Mouse (Mus musculus): Measurements from ENCODE around the gene Bub1. TPM values are rescaled to one million over a fixed set of nuclear protein-coding genes. Genes with fewer than 3 reads are reported as not detected.

The Bub1 gene
- 38.3 and 39.7 TPM in 2 replicates for polyA plus RNA-seq (2015; fragmentation: Nextera tagmentation; extraction: Ambion mirVana)

GRCm38 (mm10) chr2:127831401-127832102 is at the start of gene Bub1:
TSS of gene Bub1 (minus strand) at chr2:127831865.
- peak within 1 kb of the TSS; percentile 59 for H3K4me2 ChIP-seq (ENCODE audit: low read depth, low read length)
- peak within 1 kb of the TSS; percentile 70 for H3K9ac ChIP-seq (ENCODE audit: low read length)
- under 1% methylated on average over 56 of the region's 56 CpGs for WGBS
- H3K4me3 ChIP-seq (replicated peaks; ENCODE audit: low read length): peak within 1 kb of the TSS; percentile 55
- H3K4me1 ChIP-seq (ENCODE audit: control insufficient read depth, insufficient read depth, low read length): peaks cover 5% of the 10 kb centered on the region; the same call in 1 of the 2 replicates
- H3K27me3 ChIP-seq (ENCODE audit: control insufficient read depth, insufficient read depth, low read length): no peaks in the 10 kb centered on the region
- ATAC-seq (ENCODE audit: insufficient read depth, low FRiP score): peak; percentile 99
- H3K9me3 ChIP-seq (replicated peaks; ENCODE audit: control insufficient read depth, low read length): no peaks in the 10 kb centered on the region
- no peak within 1 kb of the TSS for H3K27ac ChIP-seq (ENCODE audit: low read length)
- H3K36me3 ChIP-seq (ENCODE audit: control insufficient read depth, insufficient read depth, low read length): no peaks in the 10 kb centered on the region

- ATAC-seq (ENCODE audit: insufficient read depth, low FRiP score): no peak
- H3K9ac ChIP-seq (ENCODE audit: low read length): no peak overlapping the region
- H3K27ac ChIP-seq (ENCODE audit: low read length): no peak overlapping the region
- no peak overlapping the region for H3K4me2 ChIP-seq (ENCODE audit: low read depth, low read length)
- H3K4me3 ChIP-seq (replicated peaks; ENCODE audit: low read length): no peak overlapping the region
- H3K9me3 ChIP-seq (replicated peaks; ENCODE audit: control insufficient read depth, low read length): no peaks in the 10 kb centered on the region
- H3K36me3 ChIP-seq (ENCODE audit: control insufficient read depth, insufficient read depth, low read length): no peaks in the 10 kb centered on the region
- H3K27me3 ChIP-seq (ENCODE audit: control insufficient read depth, insufficient read depth, low read length): no peaks in the 10 kb centered on the region
- 0 out of 2 replicates have a peak, but pooled peaks cover 3% of the 10 kb centered on the region for H3K4me1 ChIP-seq (ENCODE audit: control insufficient read depth, insufficient read depth, low read length)
- 46% methylated on average over 5 of the region's 5 CpGs for whole genome bisulfite sequencing
Observed at GRCm38 (mm10) chr2:127881063-127881462, 49.4 kb upstream of the Bub1 start.

GRCm38 (mm10) chr2:127864381-127864780 is 32.7 kb upstream of the Bub1 start:
- H3K9me3 ChIP-seq (replicated peaks; ENCODE audit: control insufficient read depth, low read length): no peaks in the 10 kb centered on the region
- WGBS: 74% methylated on average over 4 of the region's 4 CpGs

GRCm38 (mm10) chr2:127854332-127854991 is 22.8 kb upstream of the Bub1 start:
- H3K4me1 ChIP-seq (ENCODE audit: control insufficient read depth, insufficient read depth, low read length): no peaks in the 10 kb centered on the region
- WGBS: 57% methylated on average over 2 of the region's 4 CpGs
- H3K9ac ChIP-seq (ENCODE audit: low read length): no peak overlapping the region
- no peak overlapping the region for H3K4me3 ChIP-seq (replicated peaks; ENCODE audit: low read length)
- no peak overlapping the region for H3K27ac ChIP-seq (ENCODE audit: low read length)
- H3K4me2 ChIP-seq (ENCODE audit: low read depth, low read length): no peak overlapping the region
- no peaks in the 10 kb centered on the region for H3K36me3 ChIP-seq (ENCODE audit: control insufficient read depth, insufficient read depth, low read length)
- ATAC-seq (ENCODE audit: insufficient read depth, low FRiP score): peak; percentile 88
- no peaks in the 10 kb centered on the region for H3K27me3 ChIP-seq (ENCODE audit: control insufficient read depth, insufficient read depth, low read length)
- no peaks in the 10 kb centered on the region for H3K9me3 ChIP-seq (replicated peaks; ENCODE audit: control insufficient read depth, low read length)

More at GRCm38 (mm10) chr2:127864381-127864780, 32.7 kb upstream of the Bub1 start:
- no peak overlapping the region for H3K4me3 ChIP-seq (replicated peaks; ENCODE audit: low read length)
- no peak for ATAC-seq (ENCODE audit: insufficient read depth, low FRiP score)
- H3K27me3 ChIP-seq (ENCODE audit: control insufficient read depth, insufficient read depth, low read length): no peaks in the 10 kb centered on the region
- no peak overlapping the region for H3K4me2 ChIP-seq (ENCODE audit: low read depth, low read length)
- H3K4me1 ChIP-seq (ENCODE audit: control insufficient read depth, insufficient read depth, low read length): no peaks in the 10 kb centered on the region
- no peak overlapping the region for H3K9ac ChIP-seq (ENCODE audit: low read length)
- no peak overlapping the region for H3K27ac ChIP-seq (ENCODE audit: low read length)
- no peaks in the 10 kb centered on the region for H3K36me3 ChIP-seq (ENCODE audit: control insufficient read depth, insufficient read depth, low read length)

- H3K4me1 ChIP-seq (ENCODE audit: control insufficient read depth, insufficient read depth, low read length): 0 out of 2 replicates have a peak, but pooled peaks cover 4% of the 10 kb centered on the region
- H3K36me3 ChIP-seq (ENCODE audit: control insufficient read depth, insufficient read depth, low read length): no peaks in the 10 kb centered on the region
- no peak overlapping the region for H3K4me3 ChIP-seq (replicated peaks; ENCODE audit: low read length)
- ATAC-seq (ENCODE audit: insufficient read depth, low FRiP score): no peak
- 63% methylated on average over 2 of the region's 2 CpGs for WGBS
- no peak overlapping the region for H3K9ac ChIP-seq (ENCODE audit: low read length)
- H3K27ac ChIP-seq (ENCODE audit: low read length): no peak overlapping the region
- no peak overlapping the region for H3K4me2 ChIP-seq (ENCODE audit: low read depth, low read length)
- no peaks in the 10 kb centered on the region for H3K27me3 ChIP-seq (ENCODE audit: control insufficient read depth, insufficient read depth, low read length)
- no peaks in the 10 kb centered on the region for H3K9me3 ChIP-seq (replicated peaks; ENCODE audit: control insufficient read depth, low read length)
Observed at GRCm38 (mm10) chr2:127850371-127850770, 18.7 kb upstream of the Bub1 start.

GRCm38 (mm10) chr2:127846571-127846970 is 14.9 kb upstream of the Bub1 start:
- 30% methylated on average over 1 of the region's 1 CpGs for WGBS
- no peaks in the 10 kb centered on the region for H3K27me3 ChIP-seq (ENCODE audit: control insufficient read depth, insufficient read depth, low read length)
- no peak overlapping the region for H3K4me3 ChIP-seq (replicated peaks; ENCODE audit: low read length)
- no peak overlapping the region for H3K4me2 ChIP-seq (ENCODE audit: low read depth, low read length)
- 0 out of 2 replicates have a peak, but pooled peaks cover 4% of the 10 kb centered on the region for H3K4me1 ChIP-seq (ENCODE audit: control insufficient read depth, insufficient read depth, low read length)
- H3K9ac ChIP-seq (ENCODE audit: low read length): no peak overlapping the region
- H3K9me3 ChIP-seq (replicated peaks; ENCODE audit: control insufficient read depth, low read length): no peaks in the 10 kb centered on the region
- H3K27ac ChIP-seq (ENCODE audit: low read length): no peak overlapping the region
- H3K36me3 ChIP-seq (ENCODE audit: control insufficient read depth, insufficient read depth, low read length): no peaks in the 10 kb centered on the region
- ATAC-seq (ENCODE audit: insufficient read depth, low FRiP score): no peak

GRCm38 (mm10) chr2:127846008-127846407 is 14.3 kb upstream of the Bub1 start:
- Histone ChIP-seq H3K4me1 (ENCODE audit: control insufficient read depth, insufficient read depth, low read length) (0 out of 2 replicates have a peak, but pooled peaks cover 4% of the 10 kb centered on the region), H3K27me3 (ENCODE audit: control insufficient read depth, insufficient read depth, low read length) (no peaks in the 10 kb centered on the region), H3K9ac (ENCODE audit: low read length) (no peak overlapping the region), H3K4me2 (ENCODE audit: low read depth, low read length) (no peak overlapping the region), H3K9me3 (replicated peaks; ENCODE audit: control insufficient read depth, low read length) (no peaks in the 10 kb centered on the region), H3K4me3 (replicated peaks; ENCODE audit: low read length) (no peak overlapping the region), H3K27ac (ENCODE audit: low read length) (no peak overlapping the region), H3K36me3 (ENCODE audit: control insufficient read depth, insufficient read depth, low read length) (no peaks in the 10 kb centered on the region)
- no peak for ATAC-seq (ENCODE audit: insufficient read depth, low FRiP score)

- no peaks in the 10 kb centered on the region for H3K27me3 ChIP-seq (ENCODE audit: control insufficient read depth, insufficient read depth, low read length)
- no peaks in the 10 kb centered on the region for H3K36me3 ChIP-seq (ENCODE audit: control insufficient read depth, insufficient read depth, low read length)
- H3K4me2 ChIP-seq (ENCODE audit: low read depth, low read length): no peak overlapping the region
- no peak overlapping the region for H3K9ac ChIP-seq (ENCODE audit: low read length)
- ATAC-seq (ENCODE audit: insufficient read depth, low FRiP score): no peak
- no peak overlapping the region for H3K27ac ChIP-seq (ENCODE audit: low read length)
- 33% methylated on average over 7 of the region's 7 CpGs for WGBS
- no peak overlapping the region for H3K4me3 ChIP-seq (replicated peaks; ENCODE audit: low read length)
- 0 out of 2 replicates have a peak, but pooled peaks cover 4% of the 10 kb centered on the region for H3K4me1 ChIP-seq (ENCODE audit: control insufficient read depth, insufficient read depth, low read length)
- H3K9me3 ChIP-seq (replicated peaks; ENCODE audit: control insufficient read depth, low read length): no peaks in the 10 kb centered on the region
Observed at GRCm38 (mm10) chr2:127845346-127845982, 13.8 kb upstream of the Bub1 start.

- WGBS: 73% methylated on average over 3 of the region's 3 CpGs
- no peak for ATAC-seq (ENCODE audit: insufficient read depth, low FRiP score)
- Histone ChIP-seq H3K9ac (ENCODE audit: low read length) (no peak overlapping the region), H3K27me3 (ENCODE audit: control insufficient read depth, insufficient read depth, low read length) (peaks cover 14% of the 10 kb centered on the region; the same call in 1 of the 2 replicates), H3K9me3 (replicated peaks; ENCODE audit: control insufficient read depth, low read length) (no peaks in the 10 kb centered on the region), H3K4me2 (ENCODE audit: low read depth, low read length) (no peak overlapping the region), H3K27ac (ENCODE audit: low read length) (no peak overlapping the region), H3K4me3 (replicated peaks; ENCODE audit: low read length) (no peak overlapping the region), H3K4me1 (ENCODE audit: control insufficient read depth, insufficient read depth, low read length) (0 out of 2 replicates have a peak, but pooled peaks cover 4% of the 10 kb centered on the region), H3K36me3 (ENCODE audit: control insufficient read depth, insufficient read depth, low read length) (no peaks in the 10 kb centered on the region)
Observed at GRCm38 (mm10) chr2:127842421-127842820, 10.8 kb upstream of the Bub1 start.
